Mouse (Mus musculus) heart, embryonic 12.5 days (tissue): ENCODE results near the gene Pabpn1l. TPM values are rescaled to one million over a fixed set of nuclear protein-coding genes. Genes with fewer than 3 reads are reported as not detected.
A peak's percentile ranks its signal among the peaks of the same experiment; 100 is the strongest.

Experiments used
- ATAC-seq: fragments of 200-750 bp; cut with Nextera tagmentation; 2 replicates; pipeline ENCODE4 v1.8.0; 2017; ENCODE audit warnings: moderate TSS enrichment, moderate library complexity; ENCODE audit not compliant: insufficient number of reproducible peaks, low FRiP score
- H3K27ac ChIP-seq: fragments of 300-500 bp; sonication (generic); 2 replicates; pipeline ENCODE4 v1.5.1; 2016; ENCODE audit warnings: mild to moderate bottlenecking, moderate library complexity; ENCODE audit not compliant: poor library complexity, severe bottlenecking
- H3K27me3 ChIP-seq: fragments of 300-500 bp; sonication (generic); replicated peaks from 2 replicates; pipeline ENCODE4 v1.6.1; 2016; ENCODE audit warnings: mild to moderate bottlenecking, moderate library complexity
- H3K36me3 ChIP-seq: fragments of 300-500 bp; sonication (generic); 2 replicates; pipeline ENCODE4 v1.6.1; 2016; ENCODE audit warnings: mild to moderate bottlenecking, moderate library complexity
- H3K4me1 ChIP-seq: fragments of 300-500 bp; sonication (generic); replicated peaks from 2 replicates; pipeline ENCODE4 v1.6.1; 2016; ENCODE audit warnings: mild to moderate bottlenecking
- H3K4me2 ChIP-seq: fragments of 300-500 bp; sonication (generic); 2 replicates; pipeline ENCODE4 v1.6.1; 2016; ENCODE audit warnings: mild to moderate bottlenecking, moderate library complexity
- H3K4me3 ChIP-seq: fragments of 300-500 bp; sonication (generic); 2 replicates; pipeline ENCODE4 v1.5.1; 2016; ENCODE audit warnings: mild to moderate bottlenecking
- H3K9ac ChIP-seq: fragments of 300-500 bp; sonication (generic); 2 replicates; pipeline ENCODE4 v1.6.1; 2016; ENCODE audit warnings: mild to moderate bottlenecking, moderate library complexity
- H3K9me3 ChIP-seq: fragments of 300-500 bp; sonication (generic); replicated peaks from 2 replicates; pipeline ENCODE4 v1.6.1; 2016; ENCODE audit warnings: mild to moderate bottlenecking, moderate library complexity
- WGBS: fragments of 180-500 bp; shearing (Covaris S2); methylation state at CpG from one replicate; pipeline ENCODE4 v1.1.7; 2016; 5-methylcytosine and 5-hydroxymethylcytosine counted together
- polyA plus RNA-seq: library from polyadenylated mRNA; unstranded; fragments of >200 nt; fragmentation: Nextera tagmentation; extraction: Ambion mirVana; gene quantifications from 2 replicates; pipeline ENCODE4 v1.2.1, GENCODE M21; 2016

Pabpn1l gene
- polyA plus RNA-seq, 1 experiment from 2014 or later, result not detected

GRCm38 (mm10) chr8:122663106-122663505 is 40.6 kb upstream of the Pabpn1l start:
- Histone ChIP-seq H3K36me3 (no peaks in the 10 kb centered on the region), H3K4me2 (no peak overlapping the region), H3K27ac (no peak overlapping the region), H3K27me3 (0 out of 2 replicates have a peak, but pooled peaks cover 5% of the 10 kb centered on the region), H3K4me3 (no peak overlapping the region), H3K4me1 (peaks cover 80% of the 10 kb centered on the region), H3K9me3 (no peaks in the 10 kb centered on the region), H3K9ac (no peak overlapping the region)
- 75% methylated on average over 3 of the region's 3 CpGs for WGBS
- ATAC-seq, result no peak

GRCm38 (mm10) chr8:122661894-122662293 is 39.4 kb upstream of the Pabpn1l start:
- H3K4me3 ChIP-seq, result no peak overlapping the region
- H3K4me2 ChIP-seq, result no peak overlapping the region
- 82% methylated on average over 2 of the region's 2 CpGs for WGBS
- no peaks in the 10 kb centered on the region for H3K27me3 ChIP-seq
- H3K4me1 ChIP-seq, result peaks cover 71% of the 10 kb centered on the region
- H3K27ac ChIP-seq, result no peak overlapping the region
- ATAC-seq, result no peak
- no peak overlapping the region for H3K9ac ChIP-seq
- H3K36me3 ChIP-seq, result no peaks in the 10 kb centered on the region
- no peaks in the 10 kb centered on the region for H3K9me3 ChIP-seq

- no peak overlapping the region for H3K4me2 ChIP-seq
- no peaks in the 10 kb centered on the region for H3K36me3 ChIP-seq
- peaks cover 71% of the 10 kb centered on the region for H3K4me1 ChIP-seq
- 0 out of 2 replicates have a peak overlapping the region, but pooled peaks have one; percentile 1 for H3K27ac ChIP-seq
- no peaks in the 10 kb centered on the region for H3K27me3 ChIP-seq
- peak; percentile 27; the same call in 1 of the 2 replicates for ATAC-seq
- H3K9me3 ChIP-seq, result no peaks in the 10 kb centered on the region
- H3K4me3 ChIP-seq, result no peak overlapping the region
- H3K9ac ChIP-seq, result no peak overlapping the region
- WGBS, result 30% methylated on average over 7 of the region's 7 CpGs
These were observed 38.6 kb upstream of the Pabpn1l start for GRCm38 (mm10) chr8:122661138-122661537.

- H3K4me1 ChIP-seq, result peaks cover 71% of the 10 kb centered on the region
- H3K9me3 ChIP-seq, result no peaks in the 10 kb centered on the region
- H3K4me3 ChIP-seq, result no peak overlapping the region
- H3K9ac ChIP-seq, result no peak overlapping the region
- no peak overlapping the region for H3K27ac ChIP-seq
- H3K27me3 ChIP-seq, result no peaks in the 10 kb centered on the region
- H3K36me3 ChIP-seq, result no peaks in the 10 kb centered on the region
- H3K4me2 ChIP-seq, result no peak overlapping the region
- 66% methylated on average over 2 of the region's 2 CpGs for WGBS
- no peak for ATAC-seq
These were observed 37.5 kb upstream of the Pabpn1l start for GRCm38 (mm10) chr8:122660022-122660421.

- ATAC-seq, result no peak
These were observed 36.2 kb upstream of the Pabpn1l start for GRCm38 (mm10) chr8:122658807-122659160.

GRCm38 (mm10) chr8:122658149-122658806 is 35.7 kb upstream of the Pabpn1l start:
- 67% methylated on average over 10 of the region's 10 CpGs for WGBS
- H3K9ac ChIP-seq, result no peak overlapping the region
- no peak for ATAC-seq
- no peaks in the 10 kb centered on the region for H3K27me3 ChIP-seq
- no peak overlapping the region for H3K4me2 ChIP-seq
- H3K4me1 ChIP-seq, result peaks cover 72% of the 10 kb centered on the region
- no peak overlapping the region for H3K4me3 ChIP-seq
- H3K36me3 ChIP-seq, result no peaks in the 10 kb centered on the region
- H3K9me3 ChIP-seq, result no peaks in the 10 kb centered on the region
- H3K27ac ChIP-seq, result peak overlapping the region; percentile 14; the same call in 1 of the 2 replicates

More at GRCm38 (mm10) chr8:122658807-122659160, 36.2 kb upstream of the Pabpn1l start:
- Histone ChIP-seq H3K4me2 (no peak overlapping the region), H3K27ac (no peak overlapping the region), H3K36me3 (no peaks in the 10 kb centered on the region), H3K4me3 (no peak overlapping the region), H3K27me3 (no peaks in the 10 kb centered on the region), H3K9ac (no peak overlapping the region), H3K9me3 (no peaks in the 10 kb centered on the region), H3K4me1 (peaks cover 71% of the 10 kb centered on the region)
- WGBS, result 79% methylated on average over 9 of the region's 9 CpGs

- H3K4me1 ChIP-seq, result peaks cover 80% of the 10 kb centered on the region
These were observed 33.8 kb upstream of the Pabpn1l start for GRCm38 (mm10) chr8:122656056-122656999.

GRCm38 (mm10) chr8:122654768-122655167 is 32.2 kb upstream of the Pabpn1l start:
- no peak overlapping the region for H3K9ac ChIP-seq
- whole genome bisulfite sequencing, result 66% methylated on average over 7 of the region's 7 CpGs
- no peak for ATAC-seq
- no peak overlapping the region for H3K4me2 ChIP-seq
- no peaks in the 10 kb centered on the region for H3K36me3 ChIP-seq
- no peaks in the 10 kb centered on the region for H3K9me3 ChIP-seq
- H3K27ac ChIP-seq, result no peak overlapping the region
- no peak overlapping the region for H3K4me3 ChIP-seq
- peaks cover 72% of the 10 kb centered on the region for H3K4me1 ChIP-seq
- H3K27me3 ChIP-seq, result peaks cover 6% of the 10 kb centered on the region; the same call in 1 of the 2 replicates

More at GRCm38 (mm10) chr8:122656056-122656999, 33.8 kb upstream of the Pabpn1l start:
- peak; percentile 69 for ATAC-seq
- Histone ChIP-seq H3K27ac (no peak overlapping the region), H3K9ac (no peak overlapping the region), H3K9me3 (no peaks in the 10 kb centered on the region), H3K4me3 (no peak overlapping the region), H3K27me3 (peaks cover 6% of the 10 kb centered on the region; the same call in 1 of the 2 replicates), H3K36me3 (no peaks in the 10 kb centered on the region), H3K4me2 (no peak overlapping the region)
- WGBS, result 53% methylated on average over 13 of the region's 13 CpGs

GRCm38 (mm10) chr8:122652643-122653042 is 30.1 kb upstream of the Pabpn1l start:
- H3K4me1 ChIP-seq, result peaks cover 55% of the 10 kb centered on the region
- ATAC-seq, result no peak
- peaks cover 10% of the 10 kb centered on the region; the same call in 1 of the 2 replicates for H3K36me3 ChIP-seq
- H3K9me3 ChIP-seq, result no peaks in the 10 kb centered on the region
- peaks cover 6% of the 10 kb centered on the region; the same call in 1 of the 2 replicates for H3K27me3 ChIP-seq
- no peak overlapping the region for H3K9ac ChIP-seq
- 61% methylated on average over 6 of the region's 6 CpGs for WGBS
- no peak overlapping the region for H3K4me3 ChIP-seq
- no peak overlapping the region for H3K4me2 ChIP-seq
- no peak overlapping the region for H3K27ac ChIP-seq

GRCm38 (mm10) chr8:122651326-122651921 is 28.9 kb upstream of the Pabpn1l start:
- no peak overlapping the region for H3K9ac ChIP-seq
- no peak overlapping the region for H3K4me3 ChIP-seq
- H3K4me2 ChIP-seq, result no peak overlapping the region
- H3K9me3 ChIP-seq, result no peaks in the 10 kb centered on the region
- peaks cover 11% of the 10 kb centered on the region; the same call in 1 of the 2 replicates for H3K36me3 ChIP-seq
- H3K27me3 ChIP-seq, result peaks cover 6% of the 10 kb centered on the region; the same call in 1 of the 2 replicates
- 75% methylated on average over 16 of the region's 16 CpGs for WGBS
- ATAC-seq, result no peak
- H3K27ac ChIP-seq, result no peak overlapping the region
- peaks cover 54% of the 10 kb centered on the region for H3K4me1 ChIP-seq
